Mouse (Mus musculus): Measurements from ENCODE around the gene Gm32687. TPM values are rescaled to one million over a fixed set of nuclear protein-coding genes. Genes with fewer than 3 reads are reported as not detected.
"Not testable (repeated sequence)": the region's sequence is repeated elsewhere in the genome, so short reads cannot be mapped to it uniquely, and the experiment has no call there.

Gene Gm32687
- polyA plus RNA-seq (2012; rRNA removed): 5.0 and 5.9 TPM in 2 replicates

- DNase-seq (ENCODE audit: low read depth): not testable (repeated sequence)
Measured at GRCm38 (mm10) chr10:81863409-81864407, at the start of gene Gm32687. Gene Gm32687, plus strand, starts transcription at chr10:81863934.

- not testable (repeated sequence) for DNase-seq (ENCODE audit: low read depth)
Measured at GRCm38 (mm10) chr10:81846219-81846618, 17.5 kb upstream of the Gm32687 start.

GRCm38 (mm10) chr10:81929842-81930743, 66.4 kb downstream of the Gm32687 start, which contains the start of gene Zfp781:
Gene Zfp781, minus strand, starts transcription at chr10:81930480.
- DNase-seq (ENCODE audit: low read depth): not testable (repeated sequence)

Other genes starting within 250 kb of the Gm32687 start
- 75.9 and 83.4 TPM in 2 replicates for gene Sirt6, start 236.1 kb upstream of the Gm32687 start, polyA plus RNA-seq (2012; rRNA removed)
- gene Ankrd24, start 235.4 kb upstream of the Gm32687 start, polyA plus RNA-seq (2012; rRNA removed): 74.1 and 85.9 TPM in 2 replicates
- 3.0 and 3.8 TPM in 2 replicates for gene Gm10778, start 214.9 kb upstream of the Gm32687 start, polyA plus RNA-seq (2012; rRNA removed)
- 6.6 and 6.9 TPM in 2 replicates for gene Zfp433, start 159.1 kb upstream of the Gm32687 start, polyA plus RNA-seq (2012; rRNA removed)
- gene Gm3055, start 92.8 kb upstream of the Gm32687 start, polyA plus RNA-seq (2012; rRNA removed): 9.2 and 11.8 TPM in 2 replicates
- 0.20 and 0.56 TPM in 2 replicates for gene Gm4767, start 51.7 kb upstream of the Gm32687 start, polyA plus RNA-seq (2012; rRNA removed)
- gene Zfp781, start 66.5 kb downstream of the Gm32687 start, polyA plus RNA-seq (2012; rRNA removed): 3.3 and 4.4 TPM in 2 replicates
- 10.4 and 11.3 TPM in 2 replicates for gene Zfp873, start 184.2 kb downstream of the Gm32687 start, polyA plus RNA-seq (2012; rRNA removed)
- gene BC024063, start 219.4 kb downstream of the Gm32687 start, polyA plus RNA-seq (2012; rRNA removed): 2.4 and 2.7 TPM in 2 replicates